Mouse (Mus musculus) limb, embryonic 15.5 days (tissue): ENCODE measurements around the gene Arl2bp. TPM values are rescaled to one million over a fixed set of nuclear protein-coding genes. Genes with fewer than 3 reads are reported as not detected.

Source experiments
- ATAC-seq: fragments of 200-750 bp; cut with Nextera tagmentation; 2 replicates; pipeline ENCODE4 v1.8.0; 2017; ENCODE audit warnings: low read depth, moderate TSS enrichment; ENCODE audit not compliant: insufficient number of reproducible peaks, low FRiP score, low TSS enrichment
- H3K27ac ChIP-seq: fragments of 300-500 bp; sonication (generic); 2 replicates; pipeline ENCODE4 v1.5.1; 2015; ENCODE audit warnings: moderate library complexity, mild to moderate bottlenecking, inconsistent platforms
- H3K27me3 ChIP-seq: fragments of 300-500 bp; sonication (generic); 2 replicates; pipeline ENCODE4 v1.6.1; 2015; ENCODE audit warnings: inconsistent platforms
- H3K36me3 ChIP-seq: fragments of 300-500 bp; sonication (generic); 2 replicates; pipeline ENCODE4 v1.6.1; 2015; ENCODE audit warnings: inconsistent platforms
- H3K4me1 ChIP-seq: fragments of 300-500 bp; sonication (generic); 2 replicates; pipeline ENCODE4 v1.6.1; 2015; ENCODE audit warnings: inconsistent platforms
- H3K4me2 ChIP-seq: fragments of 300-500 bp; sonication (generic); 2 replicates; pipeline ENCODE4 v1.6.1; 2015; ENCODE audit warnings: mild to moderate bottlenecking, inconsistent platforms
- H3K4me3 ChIP-seq: fragments of 300-500 bp; sonication (generic); 2 replicates; pipeline ENCODE4 v1.5.1; 2015; ENCODE audit warnings: mild to moderate bottlenecking, inconsistent platforms
- H3K9ac ChIP-seq: fragments of 300-500 bp; sonication (generic); 2 replicates; pipeline ENCODE4 v1.6.1; 2015; ENCODE audit warnings: inconsistent platforms
- H3K9me3 ChIP-seq: fragments of 300-500 bp; sonication (generic); 2 replicates; pipeline ENCODE4 v1.6.1; 2016; ENCODE audit warnings: inconsistent platforms
- WGBS: fragments of 180-500 bp; shearing (Covaris S2); methylation state at CpG from one replicate; pipeline ENCODE4 v1.1.7; 2015; 5-methylcytosine and 5-hydroxymethylcytosine counted together
- polyA plus RNA-seq: library from polyadenylated mRNA; unstranded; fragments of >200 nt; fragmentation: Nextera tagmentation; extraction: Ambion mirVana; gene quantifications from 2 replicates; pipeline ENCODE4 v1.2.1, GENCODE M21; 2015

Arl2bp gene
- polyA plus RNA-seq, 1 experiment from 2014 or later, result 106 TPM

DNA sequence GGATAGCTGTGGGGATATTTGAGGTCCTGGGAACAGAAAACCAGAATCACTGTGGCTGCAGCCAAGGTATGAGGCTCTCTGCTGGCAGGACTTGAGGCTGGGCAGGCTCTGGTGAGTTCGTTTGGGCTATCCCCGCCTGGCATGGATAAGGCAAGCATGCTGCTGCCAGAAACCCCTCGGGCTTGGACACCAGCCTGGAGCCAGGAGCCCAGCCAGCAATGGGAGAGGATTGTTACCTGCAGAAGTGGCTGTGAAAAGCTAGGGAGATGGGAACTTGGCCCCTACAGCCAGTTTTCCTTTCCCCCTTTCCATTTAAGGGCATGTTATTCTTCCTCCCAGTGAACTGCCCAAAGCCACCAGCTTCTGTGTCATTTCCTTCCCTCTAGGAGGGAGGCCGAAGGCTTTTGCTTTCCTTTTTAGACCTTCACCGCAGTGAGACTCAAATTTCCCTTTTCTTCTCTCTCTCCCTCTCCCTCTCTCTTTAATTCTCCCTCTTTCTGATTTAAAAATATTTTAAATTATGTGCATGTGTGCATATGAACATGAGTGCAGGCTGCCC, 44.8 kb downstream of the Arl2bp start:
- 0 out of 2 replicates have a peak, but pooled peaks have one; percentile 45 for ATAC-seq

DNA sequence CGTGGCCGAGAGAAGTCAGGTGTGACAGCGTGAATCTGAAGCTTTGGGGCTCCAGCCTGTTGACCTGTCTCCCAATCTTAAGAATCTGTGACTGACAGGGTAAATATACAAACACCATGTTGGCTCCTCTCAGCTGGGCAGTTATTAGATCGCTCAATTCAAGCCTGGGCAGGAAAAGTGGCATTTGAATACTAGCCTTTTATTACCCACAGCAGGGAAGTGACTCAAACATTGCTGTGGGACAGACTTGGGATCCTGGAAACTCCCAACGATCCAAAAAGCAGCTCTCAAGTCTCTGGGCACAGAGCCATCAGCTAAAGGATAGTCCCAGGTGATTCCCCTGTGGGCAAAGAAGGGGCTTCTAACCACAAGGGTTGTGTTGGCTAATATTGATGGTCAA, 48.2 kb downstream of the Arl2bp start:
- H3K4me3 ChIP-seq, result no peak overlapping the region
- no peak overlapping the region for H3K9ac ChIP-seq
- no peak overlapping the region for H3K27ac ChIP-seq
- no peaks in the 10 kb centered on the region for H3K9me3 ChIP-seq
- 59% methylated on average over 5 of the region's 5 CpGs for WGBS
- H3K36me3 ChIP-seq, result no peaks in the 10 kb centered on the region
- ATAC-seq, result no peak
- no peak overlapping the region for H3K4me2 ChIP-seq
- no peaks in the 10 kb centered on the region for H3K27me3 ChIP-seq
- peaks cover 13% of the 10 kb centered on the region for H3K4me1 ChIP-seq

More for the DNA sequence above, 44.8 kb downstream of the Arl2bp start:
- H3K4me2 ChIP-seq, result peak overlapping the region; percentile 28
- peak overlapping the region; percentile 68 for H3K27ac ChIP-seq
- H3K27me3 ChIP-seq, result no peaks in the 10 kb centered on the region
- H3K9me3 ChIP-seq, result no peaks in the 10 kb centered on the region
- WGBS, result 31% methylated on average over 5 of the region's 5 CpGs
- no peak overlapping the region for H3K9ac ChIP-seq
- peaks cover 13% of the 10 kb centered on the region for H3K4me1 ChIP-seq
- H3K4me3 ChIP-seq, result no peak overlapping the region
- no peaks in the 10 kb centered on the region for H3K36me3 ChIP-seq

DNA sequence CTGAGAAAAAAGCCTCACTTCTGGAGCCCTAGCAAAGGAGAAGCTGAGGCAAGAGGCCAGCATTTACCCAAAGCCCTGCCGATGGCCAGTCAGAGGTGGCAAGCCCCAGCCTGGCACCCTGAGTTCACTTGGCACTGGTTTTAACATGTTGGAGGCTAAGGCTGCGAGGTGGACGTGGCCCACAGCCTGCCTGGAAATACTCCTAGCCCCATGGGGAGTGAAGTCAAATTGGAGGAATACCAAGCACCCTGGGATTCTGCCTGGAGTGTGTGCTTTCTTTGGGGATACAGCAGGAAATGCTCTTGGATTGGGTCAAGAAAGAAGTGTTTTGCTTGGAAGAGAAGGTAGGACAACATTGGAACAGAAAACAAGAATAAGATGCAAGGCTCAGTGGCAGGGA, 49.5 kb downstream of the Arl2bp start:
- Histone ChIP-seq H3K4me1 (peaks cover 10% of the 10 kb centered on the region; the same call in 1 of the 2 replicates), H3K9me3 (no peaks in the 10 kb centered on the region), H3K36me3 (no peaks in the 10 kb centered on the region), H3K4me3 (no peak overlapping the region), H3K27me3 (no peaks in the 10 kb centered on the region), H3K27ac (no peak overlapping the region), H3K4me2 (no peak overlapping the region), H3K9ac (no peak overlapping the region)
- ATAC-seq, result no peak
- 81% methylated on average over 3 of the region's 3 CpGs for WGBS

DNA sequence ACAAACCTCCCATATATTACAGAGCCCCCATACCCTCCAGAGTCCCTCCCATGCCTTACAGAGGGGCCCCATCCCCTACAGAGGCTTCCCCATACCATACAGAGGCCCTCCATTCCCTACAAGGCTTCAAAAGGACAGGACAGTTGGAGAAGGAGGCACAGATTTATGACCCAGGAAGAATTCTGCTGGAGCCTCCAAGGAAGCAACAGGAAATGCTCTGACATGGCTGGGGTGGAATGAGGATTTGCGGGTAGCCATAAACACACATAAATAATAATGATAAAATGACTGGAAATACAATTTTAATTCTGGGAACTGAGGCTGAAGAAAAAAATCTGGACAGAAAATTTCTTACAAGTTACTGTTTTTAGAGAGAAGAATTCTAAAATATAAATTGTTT, 50.4 kb downstream of the Arl2bp start:
- Histone ChIP-seq H3K36me3 (no peaks in the 10 kb centered on the region), H3K27ac (no peak overlapping the region), H3K27me3 (no peaks in the 10 kb centered on the region), H3K9ac (no peak overlapping the region), H3K4me1 (peaks cover 7% of the 10 kb centered on the region; the same call in 1 of the 2 replicates), H3K4me3 (no peak overlapping the region), H3K9me3 (no peaks in the 10 kb centered on the region), H3K4me2 (no peak overlapping the region)
- no peak for ATAC-seq
- WGBS, result 85% methylated on average over 1 of the region's 1 CpGs

Other genes with a start within 250 kb of the Arl2bp start
- gene Nlrc5, start 232.2 kb upstream of the Arl2bp start, polyA plus RNA-seq, result 0.50 and 0.76 TPM in 2 replicates
- gene Cpne2, start 133.6 kb upstream of the Arl2bp start, polyA plus RNA-seq, result 13.8 and 14.0 TPM in 2 replicates
- gene Rspry1, start 64.7 kb upstream of the Arl2bp start, polyA plus RNA-seq, result 35.3 and 36.7 TPM in 2 replicates
- gene Fam192a, start 64.6 kb upstream of the Arl2bp start, polyA plus RNA-seq, result 61.9 and 64.4 TPM in 2 replicates
- gene Pllp, start 29.7 kb downstream of the Arl2bp start, polyA plus RNA-seq, result 17.3 and 18.9 TPM in 2 replicates
- not detected in 2 replicates for gene Ccl22, start 79.0 kb downstream of the Arl2bp start, polyA plus RNA-seq
- gene Cx3cl1, start 105.4 kb downstream of the Arl2bp start, polyA plus RNA-seq, result 9.3 and 12.0 TPM in 2 replicates
- not detected in 2 replicates for gene Ccl17, start 143.9 kb downstream of the Arl2bp start, polyA plus RNA-seq
- gene Coq9, start 171.7 kb downstream of the Arl2bp start, polyA plus RNA-seq, result 74.6 and 81.5 TPM in 2 replicates
- gene Ciapin1, start 171.8 kb downstream of the Arl2bp start, polyA plus RNA-seq, result 81.8 and 82.8 TPM in 2 replicates
- 121 and 122 TPM in 2 replicates for gene Polr2c, start 190.8 kb downstream of the Arl2bp start, polyA plus RNA-seq
- gene Dok4, start 209.7 kb downstream of the Arl2bp start, polyA plus RNA-seq, result 28.2 and 32.1 TPM in 2 replicates